Mouse (Mus musculus): ENCODE measurements at regions not wholly inside any gene's neighbourhood (a gene's known extent, or its start where the extent isn't known, plus 50 kb on each side); places are given as distances from the start of the nearest gene placed in this dataset.

GRCm38 (mm10) chr14:76913850-76914249 is 122.7 kb upstream of the Ccdc122 start:
- Histone ChIP-seq H3K36me3 (ENCODE audit: control insufficient read depth, insufficient read depth, low read length) (no peaks in the 10 kb centered on the region), H3K27ac (replicated peaks) (no peak overlapping the region), H3K4me1 (replicated peaks; ENCODE audit: control insufficient read depth, insufficient read depth) (no peaks in the 10 kb centered on the region), H3K4me2 (replicated peaks; ENCODE audit: low read depth) (no peak overlapping the region), H3K27me3 (ENCODE audit: control insufficient read depth, insufficient read depth, low read length) (no peaks in the 10 kb centered on the region), H3K4me3 (ENCODE audit: low read depth, low read length) (no peak overlapping the region), H3K9me3 (ENCODE audit: control insufficient read depth, low read length) (no peaks in the 10 kb centered on the region), H3K9ac (ENCODE audit: low read length) (no peak overlapping the region)
- no peak for DNase-seq (ENCODE audit: low spot score)
- 84% methylated on average over 3 of the region's 3 CpGs for WGBS
- no peak for ATAC-seq (ENCODE audit: low FRiP score, low TSS enrichment)
- TF ChIP-seq EP300 (optimal IDR thresholded peaks at IDR 0.05), result no peak
- no peak for TF ChIP-seq CTCF (IDR thresholded peaks at IDR 0.05; ENCODE audit: low read depth)

- H3K4me1 ChIP-seq (replicated peaks; ENCODE audit: control insufficient read depth, insufficient read depth), result no peaks in the 10 kb centered on the region
- DNase-seq (ENCODE audit: low spot score), result no peak
- no peak for ATAC-seq (ENCODE audit: low FRiP score, low TSS enrichment)
- no peak overlapping the region for H3K27ac ChIP-seq (replicated peaks)
- H3K9ac ChIP-seq (ENCODE audit: low read length), result no peak overlapping the region
- no peaks in the 10 kb centered on the region for H3K27me3 ChIP-seq (ENCODE audit: control insufficient read depth, insufficient read depth, low read length)
- no peak overlapping the region for H3K4me3 ChIP-seq (ENCODE audit: low read depth, low read length)
- no peak overlapping the region for H3K4me2 ChIP-seq (replicated peaks; ENCODE audit: low read depth)
- 42% methylated on average over 8 of the region's 8 CpGs for WGBS
- H3K9me3 ChIP-seq (ENCODE audit: control insufficient read depth, low read length), result no peaks in the 10 kb centered on the region
- H3K36me3 ChIP-seq (ENCODE audit: control insufficient read depth, insufficient read depth, low read length), result no peaks in the 10 kb centered on the region
- TF ChIP-seq EP300 (optimal IDR thresholded peaks at IDR 0.05) (no peak), CTCF (IDR thresholded peaks at IDR 0.05; ENCODE audit: low read depth) (no peak)
Observed at GRCm38 (mm10) chr14:76912301-76913001, 124.1 kb upstream of the Ccdc122 start.

- ATAC-seq (ENCODE audit: low FRiP score, low TSS enrichment) (no peak), DNase-seq (ENCODE audit: low spot score) (no peak)
- 81% methylated on average over 5 of the region's 5 CpGs for WGBS
- H3K36me3 ChIP-seq (ENCODE audit: control insufficient read depth, insufficient read depth, low read length), result no peaks in the 10 kb centered on the region
- no peaks in the 10 kb centered on the region for H3K9me3 ChIP-seq (ENCODE audit: control insufficient read depth, low read length)
- no peak overlapping the region for H3K4me3 ChIP-seq (ENCODE audit: low read depth, low read length)
- H3K27ac ChIP-seq (replicated peaks), result no peak overlapping the region
- no peak overlapping the region for H3K9ac ChIP-seq (ENCODE audit: low read length)
- no peaks in the 10 kb centered on the region for H3K4me1 ChIP-seq (replicated peaks; ENCODE audit: control insufficient read depth, insufficient read depth)
- no peak overlapping the region for H3K4me2 ChIP-seq (replicated peaks; ENCODE audit: low read depth)
- TF ChIP-seq CTCF (IDR thresholded peaks at IDR 0.05; ENCODE audit: low read depth) (no peak), EP300 (optimal IDR thresholded peaks at IDR 0.05) (no peak)
- no peaks in the 10 kb centered on the region for H3K27me3 ChIP-seq (ENCODE audit: control insufficient read depth, insufficient read depth, low read length)
Observed at GRCm38 (mm10) chr14:76911271-76911670, 125.3 kb upstream of the Ccdc122 start.

- DNase-seq (ENCODE audit: low spot score) (no peak), ATAC-seq (ENCODE audit: low FRiP score, low TSS enrichment) (no peak)
- Histone ChIP-seq H3K4me1 (replicated peaks; ENCODE audit: control insufficient read depth, insufficient read depth) (no peaks in the 10 kb centered on the region), H3K27ac (replicated peaks) (no peak overlapping the region), H3K9ac (ENCODE audit: low read length) (no peak overlapping the region), H3K9me3 (ENCODE audit: control insufficient read depth, low read length) (no peaks in the 10 kb centered on the region), H3K4me2 (replicated peaks; ENCODE audit: low read depth) (no peak overlapping the region), H3K27me3 (ENCODE audit: control insufficient read depth, insufficient read depth, low read length) (no peaks in the 10 kb centered on the region), H3K4me3 (ENCODE audit: low read depth, low read length) (no peak overlapping the region), H3K36me3 (ENCODE audit: control insufficient read depth, insufficient read depth, low read length) (no peaks in the 10 kb centered on the region)
- TF ChIP-seq CTCF (IDR thresholded peaks at IDR 0.05; ENCODE audit: low read depth) (no peak), EP300 (optimal IDR thresholded peaks at IDR 0.05) (no peak)
- WGBS, result 78% methylated on average over 5 of the region's 5 CpGs
Observed at GRCm38 (mm10) chr14:76910186-76910585, 126.4 kb upstream of the Ccdc122 start.

- TF ChIP-seq EP300 (optimal IDR thresholded peaks at IDR 0.05) (no peak), CTCF (IDR thresholded peaks at IDR 0.05; ENCODE audit: low read depth) (no peak)
- H3K9ac ChIP-seq (ENCODE audit: low read length), result no peak overlapping the region
- WGBS, result 54% methylated on average over 5 of the region's 5 CpGs
- H3K4me1 ChIP-seq (replicated peaks; ENCODE audit: control insufficient read depth, insufficient read depth), result no peaks in the 10 kb centered on the region
- no peak overlapping the region for H3K27ac ChIP-seq (replicated peaks)
- H3K4me2 ChIP-seq (replicated peaks; ENCODE audit: low read depth), result no peak overlapping the region
- ATAC-seq (ENCODE audit: low FRiP score, low TSS enrichment) (no peak), DNase-seq (ENCODE audit: low spot score) (no peak)
- H3K9me3 ChIP-seq (ENCODE audit: control insufficient read depth, low read length), result no peaks in the 10 kb centered on the region
- H3K27me3 ChIP-seq (ENCODE audit: control insufficient read depth, insufficient read depth, low read length), result no peaks in the 10 kb centered on the region
- H3K4me3 ChIP-seq (ENCODE audit: low read depth, low read length), result no peak overlapping the region
- no peaks in the 10 kb centered on the region for H3K36me3 ChIP-seq (ENCODE audit: control insufficient read depth, insufficient read depth, low read length)
Observed at GRCm38 (mm10) chr14:76907941-76908340, 128.6 kb upstream of the Ccdc122 start.

GRCm38 (mm10) chr14:76902962-76903757 is 133.4 kb upstream of the Ccdc122 start:
- TF ChIP-seq CTCF (IDR thresholded peaks at IDR 0.05; ENCODE audit: low read depth) (no peak), EP300 (optimal IDR thresholded peaks at IDR 0.05) (no peak)
- Histone ChIP-seq H3K9ac (ENCODE audit: low read length) (no peak overlapping the region), H3K36me3 (ENCODE audit: control insufficient read depth, insufficient read depth, low read length) (no peaks in the 10 kb centered on the region), H3K4me3 (ENCODE audit: low read depth, low read length) (no peak overlapping the region), H3K27ac (replicated peaks) (no peak overlapping the region), H3K27me3 (ENCODE audit: control insufficient read depth, insufficient read depth, low read length) (no peaks in the 10 kb centered on the region), H3K4me2 (replicated peaks; ENCODE audit: low read depth) (no peak overlapping the region), H3K9me3 (ENCODE audit: control insufficient read depth, low read length) (no peaks in the 10 kb centered on the region), H3K4me1 (replicated peaks; ENCODE audit: control insufficient read depth, insufficient read depth) (no peaks in the 10 kb centered on the region)
- DNase-seq (ENCODE audit: low spot score) (no peak), ATAC-seq (ENCODE audit: low FRiP score, low TSS enrichment) (no peak)
- 61% methylated on average over 1 of the region's 1 CpGs for WGBS

Measured in stomach, postnatal 0 days (tissue).